Mouse (Mus musculus): ENCODE data around the gene Erich4. TPM values are rescaled to one million over a fixed set of nuclear protein-coding genes. Genes with fewer than 3 reads are reported as not detected.

Erich4 gene
- polyA plus RNA-seq, 1 experiment from 2014 or later, result not detected

- ATAC-seq, result no peak
- Histone ChIP-seq H3K4me2 (ENCODE audit: low read length) (no peak overlapping the region), H3K4me1 (ENCODE audit: control insufficient read depth, insufficient read depth, low read depth, low read length) (no peaks in the 10 kb centered on the region), H3K9me3 (ENCODE audit: control insufficient read depth, low read length) (no peaks in the 10 kb centered on the region), H3K4me3 (ENCODE audit: low read length) (no peak overlapping the region), H3K9ac (ENCODE audit: low read depth, low read length) (no peak overlapping the region), H3K36me3 (ENCODE audit: control insufficient read depth, insufficient read depth, low read length) (peaks cover 13% of the 10 kb centered on the region), H3K27ac (ENCODE audit: low read depth, low read length) (no peak overlapping the region), H3K27me3 (replicated peaks; ENCODE audit: control insufficient read depth, insufficient read depth, low read length) (peaks cover 8% of the 10 kb centered on the region; the same call in 1 of the 2 replicates)
- 80% methylated on average over 10 of the region's 10 CpGs for WGBS
These were observed 10.0 kb upstream of the Erich4 start for GRCm38 (mm10) chr7:25625594-25626250.

DNA sequence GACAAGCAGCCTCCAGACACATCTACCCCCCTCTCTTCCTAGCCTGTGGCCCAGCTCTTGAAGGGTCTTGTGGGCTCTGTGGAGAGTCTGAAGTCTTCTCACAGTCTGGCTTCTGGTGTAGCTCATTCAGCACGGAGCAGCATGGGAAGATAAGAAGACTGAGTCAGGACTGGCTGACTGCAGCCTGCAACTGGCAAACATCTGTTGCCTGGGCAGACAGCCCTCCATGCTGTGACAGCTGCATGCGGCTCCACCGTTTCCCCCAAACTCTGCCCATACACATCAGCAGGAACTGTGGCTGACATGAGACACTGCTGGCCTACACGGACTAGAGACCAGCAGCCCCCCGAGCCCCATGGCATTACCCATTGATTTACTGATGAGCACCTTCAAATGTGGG is 9.2 kb upstream of the Erich4 start:
- ATAC-seq, result no peak
- Histone ChIP-seq H3K27ac (ENCODE audit: low read depth, low read length) (no peak overlapping the region), H3K4me3 (ENCODE audit: low read length) (no peak overlapping the region), H3K4me1 (ENCODE audit: control insufficient read depth, insufficient read depth, low read depth, low read length) (no peaks in the 10 kb centered on the region), H3K27me3 (replicated peaks; ENCODE audit: control insufficient read depth, insufficient read depth, low read length) (peaks cover 8% of the 10 kb centered on the region; the same call in 1 of the 2 replicates), H3K9ac (ENCODE audit: low read depth, low read length) (no peak overlapping the region), H3K4me2 (ENCODE audit: low read length) (no peak overlapping the region), H3K9me3 (ENCODE audit: control insufficient read depth, low read length) (no peaks in the 10 kb centered on the region), H3K36me3 (ENCODE audit: control insufficient read depth, insufficient read depth, low read length) (peaks cover 8% of the 10 kb centered on the region)
- 70% methylated on average over 5 of the region's 5 CpGs for WGBS

GRCm38 (mm10) chr7:25623857-25624370 is 8.2 kb upstream of the Erich4 start:
- Histone ChIP-seq H3K4me1 (ENCODE audit: control insufficient read depth, insufficient read depth, low read depth, low read length) (peaks cover under 1% of the 10 kb centered on the region; the same call in 1 of the 2 replicates), H3K9me3 (ENCODE audit: control insufficient read depth, low read length) (no peaks in the 10 kb centered on the region), H3K27me3 (replicated peaks; ENCODE audit: control insufficient read depth, insufficient read depth, low read length) (peaks cover 7% of the 10 kb centered on the region; the same call in 1 of the 2 replicates), H3K27ac (ENCODE audit: low read depth, low read length) (no peak overlapping the region), H3K36me3 (ENCODE audit: control insufficient read depth, insufficient read depth, low read length) (0 out of 2 replicates have a peak, but pooled peaks cover 2% of the 10 kb centered on the region), H3K9ac (ENCODE audit: low read depth, low read length) (no peak overlapping the region), H3K4me3 (ENCODE audit: low read length) (no peak overlapping the region), H3K4me2 (ENCODE audit: low read length) (no peak overlapping the region)
- ATAC-seq, result no peak
- 91% methylated on average over 11 of the region's 11 CpGs for WGBS

DNA sequence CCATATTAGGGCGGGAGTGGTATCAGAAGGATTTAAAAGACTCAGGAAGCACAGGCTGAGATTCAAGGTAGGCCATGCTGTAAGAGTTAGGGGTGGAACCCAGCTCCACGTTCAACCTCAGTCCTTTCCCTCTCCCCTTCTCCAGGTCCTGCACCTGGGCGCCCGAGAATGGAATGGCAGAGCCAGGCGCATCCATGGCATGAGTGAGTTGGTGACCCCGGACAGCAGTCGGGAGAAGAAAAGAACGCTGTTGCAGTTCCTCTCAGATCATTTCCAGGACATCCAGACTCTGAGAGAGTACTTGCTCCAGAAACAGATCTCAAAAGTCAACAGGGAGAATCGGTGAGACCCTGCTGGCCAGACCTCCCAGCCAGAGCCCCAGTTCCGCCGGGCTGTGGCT is 5.1 kb upstream of the Erich4 start:
- Histone ChIP-seq H3K36me3 (ENCODE audit: control insufficient read depth, insufficient read depth, low read length) (no peaks in the 10 kb centered on the region), H3K27me3 (replicated peaks; ENCODE audit: control insufficient read depth, insufficient read depth, low read length) (no peaks in the 10 kb centered on the region), H3K4me2 (ENCODE audit: low read length) (no peak overlapping the region), H3K4me1 (ENCODE audit: control insufficient read depth, insufficient read depth, low read depth, low read length) (peaks cover 3% of the 10 kb centered on the region), H3K9me3 (ENCODE audit: control insufficient read depth, low read length) (no peaks in the 10 kb centered on the region), H3K4me3 (ENCODE audit: low read length) (no peak overlapping the region), H3K9ac (ENCODE audit: low read depth, low read length) (no peak overlapping the region), H3K27ac (ENCODE audit: low read depth, low read length) (no peak overlapping the region)
- 94% methylated on average over 11 of the region's 11 CpGs for WGBS
- no peak for ATAC-seq

GRCm38 (mm10) chr7:25620101-25620500 is 4.4 kb upstream of the Erich4 start:
- no peak overlapping the region for H3K27ac ChIP-seq (ENCODE audit: low read depth, low read length)
- WGBS, result 96% methylated on average over 5 of the region's 5 CpGs
- H3K9me3 ChIP-seq (ENCODE audit: control insufficient read depth, low read length), result no peaks in the 10 kb centered on the region
- no peaks in the 10 kb centered on the region for H3K27me3 ChIP-seq (replicated peaks; ENCODE audit: control insufficient read depth, insufficient read depth, low read length)
- no peak overlapping the region; the same call in 1 of the 2 replicates for H3K4me3 ChIP-seq (ENCODE audit: low read length)
- peaks cover 3% of the 10 kb centered on the region for H3K4me1 ChIP-seq (ENCODE audit: control insufficient read depth, insufficient read depth, low read depth, low read length)
- H3K9ac ChIP-seq (ENCODE audit: low read depth, low read length), result no peak overlapping the region
- no peak for ATAC-seq
- H3K36me3 ChIP-seq (ENCODE audit: control insufficient read depth, insufficient read depth, low read length), result no peaks in the 10 kb centered on the region
- H3K4me2 ChIP-seq (ENCODE audit: low read length), result peak overlapping the region; percentile 53

- peak overlapping the region; percentile 53 for H3K4me2 ChIP-seq (ENCODE audit: low read length)
- H3K27me3 ChIP-seq (replicated peaks; ENCODE audit: control insufficient read depth, insufficient read depth, low read length), result no peaks in the 10 kb centered on the region
- 20% methylated on average over 5 of the region's 5 CpGs for WGBS
- no peaks in the 10 kb centered on the region for H3K9me3 ChIP-seq (ENCODE audit: control insufficient read depth, low read length)
- no peaks in the 10 kb centered on the region for H3K36me3 ChIP-seq (ENCODE audit: control insufficient read depth, insufficient read depth, low read length)
- H3K27ac ChIP-seq (ENCODE audit: low read depth, low read length), result no peak overlapping the region
- H3K4me1 ChIP-seq (ENCODE audit: control insufficient read depth, insufficient read depth, low read depth, low read length), result peaks cover 3% of the 10 kb centered on the region
- H3K9ac ChIP-seq (ENCODE audit: low read depth, low read length), result peak overlapping the region; percentile 57
- peak overlapping the region; percentile 61 for H3K4me3 ChIP-seq (ENCODE audit: low read length)
- ATAC-seq, result no peak
These were observed 4.0 kb upstream of the Erich4 start for GRCm38 (mm10) chr7:25619722-25619991.

- no peaks in the 10 kb centered on the region for H3K9me3 ChIP-seq (ENCODE audit: control insufficient read depth, low read length)
- ATAC-seq, result peak; percentile 97
- H3K9ac ChIP-seq (ENCODE audit: low read depth, low read length), result peak within 1 kb of the TSS; percentile 57
- H3K27ac ChIP-seq (ENCODE audit: low read depth, low read length), result peak within 1 kb of the TSS; percentile 55
- peaks cover 3% of the 10 kb centered on the region for H3K4me1 ChIP-seq (ENCODE audit: control insufficient read depth, insufficient read depth, low read depth, low read length)
- H3K4me3 ChIP-seq (ENCODE audit: low read length), result peak within 1 kb of the TSS; percentile 61
- H3K4me2 ChIP-seq (ENCODE audit: low read length), result peak within 1 kb of the TSS; percentile 53
- no peaks in the 10 kb centered on the region for H3K36me3 ChIP-seq (ENCODE audit: control insufficient read depth, insufficient read depth, low read length)
- no peaks in the 10 kb centered on the region for H3K27me3 ChIP-seq (replicated peaks; ENCODE audit: control insufficient read depth, insufficient read depth, low read length)
- WGBS, result under 1% methylated on average over 53 of the region's 53 CpGs
These were observed 3.4 kb upstream of the Erich4 start, which contains the start of gene Dmac2 for GRCm38 (mm10) chr7:25618865-25619721. TSS of gene Dmac2 (plus strand) at chr7:25619414.

GRCm38 (mm10) chr7:25617376-25618160 is 1.9 kb upstream of the Erich4 start:
- 81% methylated on average over 10 of the region's 10 CpGs for WGBS
- H3K36me3 ChIP-seq (ENCODE audit: control insufficient read depth, insufficient read depth, low read length), result no peaks in the 10 kb centered on the region
- no peak for ATAC-seq
- no peak overlapping the region for H3K9ac ChIP-seq (ENCODE audit: low read depth, low read length)
- no peaks in the 10 kb centered on the region for H3K9me3 ChIP-seq (ENCODE audit: control insufficient read depth, low read length)
- H3K4me1 ChIP-seq (ENCODE audit: control insufficient read depth, insufficient read depth, low read depth, low read length), result peaks cover 3% of the 10 kb centered on the region
- no peaks in the 10 kb centered on the region for H3K27me3 ChIP-seq (replicated peaks; ENCODE audit: control insufficient read depth, insufficient read depth, low read length)
- no peak overlapping the region for H3K4me2 ChIP-seq (ENCODE audit: low read length)
- H3K4me3 ChIP-seq (ENCODE audit: low read length), result no peak overlapping the region
- no peak overlapping the region for H3K27ac ChIP-seq (ENCODE audit: low read depth, low read length)

Data from hindbrain, embryonic 16.5 days (tissue).